Mouse (Mus musculus) hindbrain, postnatal 0 days (tissue): ENCODE measurements at regions not wholly inside any gene's neighbourhood (a gene's known extent, or its start where the extent isn't known, plus 50 kb on each side); places are given as distances from the start of the nearest gene placed in this dataset.

ENCODE experiments used
- ATAC-seq: fragments of 200-750 bp; cut with Nextera tagmentation; 2 replicates; pipeline ENCODE4 v1.8.0; 2017; ENCODE audit warnings: mild to moderate bottlenecking, moderate TSS enrichment, moderate library complexity
- DNase-seq: peaks from one replicate; pipeline ENCODE4 v3.0.0-alpha.2; 2015; ENCODE audit warnings: low spot score
- H3K27ac ChIP-seq: fragments of 300-500 bp; sonication (generic); 2 replicates; pipeline ENCODE4 v1.5.1; 2014; ENCODE audit warnings: mild to moderate bottlenecking
- H3K27me3 ChIP-seq: fragments of 300-500 bp; sonication (generic); 2 replicates; pipeline ENCODE4 v1.6.1; 2014; ENCODE audit warnings: low read length, mixed read lengths; ENCODE audit not compliant: insufficient read depth
- H3K36me3 ChIP-seq: fragments of 300-500 bp; sonication (generic); 2 replicates; pipeline ENCODE4 v1.6.1; 2014; ENCODE audit warnings: low read length, mixed read lengths; ENCODE audit not compliant: insufficient read depth
- H3K4me1 ChIP-seq: fragments of 300-500 bp; sonication (generic); 2 replicates; pipeline ENCODE4 v1.6.1; 2014; ENCODE audit warnings: antibody characterized with exemption, low read length, mixed read lengths; ENCODE audit not compliant: insufficient read depth
- H3K4me2 ChIP-seq: fragments of 300-500 bp; sonication (generic); 2 replicates; pipeline ENCODE4 v1.6.1; 2014; ENCODE audit warnings: low read depth, mild to moderate bottlenecking, low read length, moderate library complexity, mixed read lengths
- H3K4me3 ChIP-seq: fragments of 300-500 bp; sonication (generic); 2 replicates; pipeline ENCODE4 v1.5.1; 2014; ENCODE audit warnings: low read length
- H3K9ac ChIP-seq: fragments of 300-500 bp; sonication (generic); replicated peaks from 2 replicates; pipeline ENCODE4 v1.6.1; 2014; ENCODE audit warnings: mild to moderate bottlenecking, low read length, moderate library complexity, mixed read lengths
- H3K9me3 ChIP-seq: fragments of 300-500 bp; sonication (generic); 2 replicates; pipeline ENCODE4 v1.6.1; 2016; ENCODE audit warnings: low read length, mixed read lengths
- CTCF ChIP-seq: IDR thresholded peaks from 2 replicates; pipeline ENCODE4 v1.5.1; 2016; ENCODE audit warnings: antibody characterized with exemption, control low read depth, low read depth
- WGBS: fragments of 180-500 bp; shearing (Covaris S2); extraction: QIAGEN DNeasy Blood & Tissue Kit; methylation state at CpG from one replicate; pipeline ENCODE4 v1.1.7; 2014; 5-methylcytosine and 5-hydroxymethylcytosine counted together

GRCm38 (mm10) chr1:137364396-137364795 is 404.1 kb upstream of the Nr5a2 start:
- no peak overlapping the region for H3K4me3 ChIP-seq
- DNase-seq (no peak), ATAC-seq (no peak)
- H3K4me1 ChIP-seq: no peaks in the 10 kb centered on the region
- TF ChIP-seq CTCF: no peak
- H3K9ac ChIP-seq: no peak overlapping the region
- H3K36me3 ChIP-seq: no peaks in the 10 kb centered on the region
- H3K4me2 ChIP-seq: no peak overlapping the region
- H3K27me3 ChIP-seq: no peaks in the 10 kb centered on the region
- H3K27ac ChIP-seq: no peak overlapping the region
- H3K9me3 ChIP-seq: no peaks in the 10 kb centered on the region

GRCm38 (mm10) chr1:137363969-137364368 is 403.7 kb upstream of the Nr5a2 start:
- Histone ChIP-seq H3K36me3 (no peaks in the 10 kb centered on the region), H3K27me3 (no peaks in the 10 kb centered on the region), H3K27ac (no peak overlapping the region), H3K4me3 (no peak overlapping the region), H3K4me1 (no peaks in the 10 kb centered on the region), H3K9ac (no peak overlapping the region), H3K4me2 (no peak overlapping the region), H3K9me3 (no peaks in the 10 kb centered on the region)
- no peak for TF ChIP-seq CTCF
- ATAC-seq (no peak), DNase-seq (no peak)
- WGBS: 97% methylated on average over 2 of the region's 2 CpGs

GRCm38 (mm10) chr1:137363561-137363960 is 403.3 kb upstream of the Nr5a2 start:
- Histone ChIP-seq H3K27ac (no peak overlapping the region), H3K36me3 (no peaks in the 10 kb centered on the region), H3K4me1 (no peaks in the 10 kb centered on the region), H3K9ac (no peak overlapping the region), H3K9me3 (no peaks in the 10 kb centered on the region), H3K27me3 (no peaks in the 10 kb centered on the region), H3K4me3 (no peak overlapping the region), H3K4me2 (no peak overlapping the region)
- 52% methylated on average over 1 of the region's 1 CpGs for WGBS
- DNase-seq (no peak), ATAC-seq (no peak)
- TF ChIP-seq CTCF: no peak

DNA sequence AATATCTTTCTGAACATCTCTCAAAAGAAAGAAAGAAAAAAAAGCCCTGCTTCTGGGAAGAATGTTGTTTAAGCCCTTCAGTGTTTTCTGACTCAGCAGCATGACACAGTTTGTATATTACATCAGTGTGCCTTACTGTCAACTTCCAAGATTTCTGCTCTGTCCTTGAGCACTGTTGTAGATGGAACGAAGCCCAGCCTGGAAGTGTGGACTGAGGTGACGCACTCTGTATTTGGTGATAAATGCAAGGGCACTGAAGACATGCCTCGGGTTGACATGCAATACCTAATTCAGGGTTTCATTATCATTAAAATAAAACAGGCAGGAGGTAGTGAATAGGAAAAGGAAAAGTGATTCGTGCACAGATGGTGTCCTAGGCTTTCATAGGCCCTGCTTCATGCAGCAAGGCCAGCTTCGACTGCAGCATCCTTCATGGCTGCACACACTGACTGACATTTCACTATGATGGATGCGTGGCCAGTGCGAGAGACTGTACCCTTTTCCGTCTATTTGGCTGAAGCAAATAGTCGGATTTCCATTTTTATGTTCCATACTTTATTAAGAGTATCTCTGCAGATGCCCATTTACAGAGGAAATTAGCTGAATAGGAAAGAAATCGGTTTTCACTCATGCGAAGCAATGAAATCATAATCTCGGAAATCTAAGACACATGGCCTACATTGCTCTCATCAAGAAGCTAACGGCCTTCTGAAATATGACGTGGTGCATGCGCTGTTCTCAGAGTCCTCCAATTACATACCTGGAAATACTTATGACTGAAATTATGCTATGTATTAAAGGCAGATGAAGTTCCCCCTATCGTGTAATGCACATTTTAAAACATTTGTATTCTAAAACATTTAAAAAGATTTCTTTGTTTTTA is 400.7 kb upstream of the Nr5a2 start:
- H3K4me2 ChIP-seq: no peak overlapping the region
- no peak overlapping the region for H3K9ac ChIP-seq
- H3K4me1 ChIP-seq: no peaks in the 10 kb centered on the region
- H3K9me3 ChIP-seq: no peaks in the 10 kb centered on the region
- H3K4me3 ChIP-seq: no peak overlapping the region
- H3K27ac ChIP-seq: no peak overlapping the region
- no peaks in the 10 kb centered on the region for H3K36me3 ChIP-seq
- ATAC-seq (no peak), DNase-seq (no peak)
- no peak for TF ChIP-seq CTCF
- no peaks in the 10 kb centered on the region for H3K27me3 ChIP-seq
- WGBS: 66% methylated on average over 16 of the region's 16 CpGs

DNA sequence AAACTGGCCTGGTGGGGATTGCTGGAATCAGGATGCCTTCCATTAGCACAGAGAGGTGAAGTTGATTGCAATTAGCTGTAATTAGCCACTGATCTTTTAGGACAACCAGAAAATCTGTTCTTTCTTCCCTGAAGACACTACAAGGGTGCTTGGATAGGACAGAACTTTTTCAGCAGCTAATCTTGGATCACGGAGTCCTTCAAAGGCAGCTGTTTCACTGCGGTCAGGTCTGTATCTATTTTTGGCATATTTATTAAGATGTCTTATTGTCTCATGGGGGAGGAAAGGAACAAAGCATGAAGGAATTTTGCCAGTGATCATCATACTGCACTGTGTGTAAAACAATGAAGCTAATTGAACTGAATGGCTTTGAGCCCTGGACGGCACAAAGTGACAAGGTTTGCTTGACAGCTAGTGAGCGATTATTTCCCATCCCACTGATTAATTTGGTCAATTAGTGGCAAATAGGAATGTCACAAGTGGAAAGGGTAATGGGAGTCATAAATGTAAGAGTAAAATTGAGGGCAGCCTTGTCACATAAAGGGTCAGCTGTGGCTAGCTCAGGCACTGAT is 395.8 kb upstream of the Nr5a2 start:
- TF ChIP-seq CTCF: no peak
- Histone ChIP-seq H3K27me3 (no peaks in the 10 kb centered on the region), H3K4me1 (no peaks in the 10 kb centered on the region), H3K27ac (no peak overlapping the region), H3K9ac (no peak overlapping the region), H3K9me3 (no peaks in the 10 kb centered on the region), H3K36me3 (no peaks in the 10 kb centered on the region), H3K4me2 (no peak overlapping the region), H3K4me3 (no peak overlapping the region)
- DNase-seq (no peak), ATAC-seq (peak; percentile 15; the same call in 1 of the 2 replicates)
- 40% methylated on average over 4 of the region's 4 CpGs for WGBS

- no peaks in the 10 kb centered on the region for H3K9me3 ChIP-seq
Measured at GRCm38 (mm10) chr1:137352390-137353027, 392.3 kb upstream of the Nr5a2 start.

More at GRCm38 (mm10) chr1:137352390-137353027, 392.3 kb upstream of the Nr5a2 start:
- Histone ChIP-seq H3K27me3 (no peaks in the 10 kb centered on the region), H3K4me1 (no peaks in the 10 kb centered on the region), H3K4me2 (no peak overlapping the region), H3K36me3 (no peaks in the 10 kb centered on the region), H3K9ac (no peak overlapping the region), H3K4me3 (no peak overlapping the region), H3K27ac (no peak overlapping the region)
- 90% methylated on average over 5 of the region's 5 CpGs for WGBS
- ATAC-seq (no peak), DNase-seq (no peak)
- TF ChIP-seq CTCF: no peak
